Mouse (Mus musculus): ENCODE measurements around the gene Capn8. TPM values are rescaled to one million over a fixed set of nuclear protein-coding genes. Genes with fewer than 3 reads are reported as not detected.
A peak's percentile ranks its signal among the peaks of the same experiment; 100 is the strongest.

The Capn8 gene
- polyA plus RNA-seq, 1 experiment from 2014 or later: not detected

GRCm38 (mm10) chr1:182539023-182539940, 25.5 kb upstream of the Capn8 start:
- H3K4me2 ChIP-seq (ENCODE audit: low read depth, severe bottlenecking): peak overlapping the region; percentile 58
- H3K9ac ChIP-seq (ENCODE audit: low read length): peak overlapping the region; percentile 51; the same call in 1 of the 2 replicates
- DNase-seq (ENCODE audit: low spot score): peak; percentile 76
- no peaks in the 10 kb centered on the region for H3K36me3 ChIP-seq (ENCODE audit: control insufficient read depth, insufficient read depth, low read length)
- H3K27me3 ChIP-seq (ENCODE audit: control insufficient read depth, insufficient read depth, low read length): no peaks in the 10 kb centered on the region
- H3K27ac ChIP-seq (replicated peaks; ENCODE audit: low read depth, low read length): no peak overlapping the region
- H3K4me1 ChIP-seq (ENCODE audit: control insufficient read depth, insufficient read depth, low read length): no peaks in the 10 kb centered on the region
- peak; percentile 78 for ATAC-seq (ENCODE audit: insufficient number of reproducible peaks, low FRiP score, low TSS enrichment, low read depth)
- 24% methylated on average over 9 of the region's 9 CpGs for WGBS
- H3K9me3 ChIP-seq (ENCODE audit: control insufficient read depth, low read length): no peaks in the 10 kb centered on the region
- peak overlapping the region; percentile 22 for H3K4me3 ChIP-seq (ENCODE audit: low read depth, low read length)

- DNase-seq (ENCODE audit: low spot score) (no peak), ATAC-seq (ENCODE audit: insufficient number of reproducible peaks, low FRiP score, low TSS enrichment, low read depth) (no peak)
- whole genome bisulfite sequencing: 55% methylated on average over 5 of the region's 5 CpGs
- Histone ChIP-seq H3K27ac (replicated peaks; ENCODE audit: low read depth, low read length) (no peak overlapping the region), H3K36me3 (ENCODE audit: control insufficient read depth, insufficient read depth, low read length) (no peaks in the 10 kb centered on the region), H3K4me3 (ENCODE audit: low read depth, low read length) (no peak overlapping the region), H3K9me3 (ENCODE audit: control insufficient read depth, low read length) (no peaks in the 10 kb centered on the region), H3K4me1 (ENCODE audit: control insufficient read depth, insufficient read depth, low read length) (no peaks in the 10 kb centered on the region), H3K4me2 (ENCODE audit: low read depth, severe bottlenecking) (no peak overlapping the region), H3K27me3 (ENCODE audit: control insufficient read depth, insufficient read depth, low read length) (no peaks in the 10 kb centered on the region), H3K9ac (ENCODE audit: low read length) (no peak overlapping the region)
These were observed 22.7 kb upstream of the Capn8 start for GRCm38 (mm10) chr1:182542110-182542509.

DNA sequence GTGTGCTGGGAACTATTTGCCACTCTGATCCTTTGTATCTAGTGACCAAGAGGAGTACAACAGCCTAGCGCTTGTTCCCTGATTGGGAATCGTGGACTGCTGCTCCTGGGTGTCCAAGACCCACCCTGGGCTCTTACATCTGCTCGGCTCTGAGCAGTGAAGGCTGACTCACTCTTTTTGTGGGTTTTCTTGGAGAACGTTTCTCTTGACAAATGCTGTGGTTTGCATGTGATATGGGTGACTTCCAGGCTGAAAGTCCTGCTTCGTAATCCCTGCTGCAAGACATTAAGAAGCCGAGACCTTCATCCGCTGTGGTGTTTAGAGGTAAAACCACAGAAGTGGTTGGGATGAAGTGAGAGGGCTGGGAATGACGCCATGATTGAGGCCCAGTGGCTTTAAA, 21.7 kb upstream of the Capn8 start:
- H3K9me3 ChIP-seq (ENCODE audit: control insufficient read depth, low read length): no peaks in the 10 kb centered on the region

DNA sequence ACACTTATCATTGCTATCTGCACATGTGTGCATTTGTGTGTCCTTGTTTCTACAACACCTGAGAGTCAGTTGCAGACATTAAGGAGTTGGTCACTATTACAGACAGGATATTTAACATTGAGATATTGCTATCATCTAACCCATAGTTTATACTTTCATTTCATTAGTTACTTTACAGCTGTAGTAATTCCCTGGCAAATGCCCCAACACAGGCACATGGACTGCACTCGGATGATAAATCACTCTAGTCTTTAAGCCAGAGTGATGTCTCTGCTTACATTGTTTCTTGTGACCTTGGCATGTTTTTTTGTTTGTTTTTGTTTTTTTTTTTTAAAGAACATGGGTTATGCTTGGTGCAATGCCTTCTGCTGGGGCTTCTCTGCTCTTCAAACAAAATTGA, 20.9 kb upstream of the Capn8 start:
- Histone ChIP-seq H3K36me3 (ENCODE audit: control insufficient read depth, insufficient read depth, low read length) (no peaks in the 10 kb centered on the region), H3K27ac (replicated peaks; ENCODE audit: low read depth, low read length) (no peak overlapping the region), H3K9ac (ENCODE audit: low read length) (no peak overlapping the region), H3K4me3 (ENCODE audit: low read depth, low read length) (no peak overlapping the region), H3K4me2 (ENCODE audit: low read depth, severe bottlenecking) (no peak overlapping the region), H3K9me3 (ENCODE audit: control insufficient read depth, low read length) (no peaks in the 10 kb centered on the region), H3K27me3 (ENCODE audit: control insufficient read depth, insufficient read depth, low read length) (no peaks in the 10 kb centered on the region), H3K4me1 (ENCODE audit: control insufficient read depth, insufficient read depth, low read length) (no peaks in the 10 kb centered on the region)
- no peak for DNase-seq (ENCODE audit: low spot score)
- ATAC-seq (ENCODE audit: insufficient number of reproducible peaks, low FRiP score, low TSS enrichment, low read depth): no peak
- WGBS: 85% methylated on average over 1 of the region's 1 CpGs

More for the DNA sequence above, 21.7 kb upstream of the Capn8 start:
- H3K27me3 ChIP-seq (ENCODE audit: control insufficient read depth, insufficient read depth, low read length): no peaks in the 10 kb centered on the region
- no peak overlapping the region for H3K9ac ChIP-seq (ENCODE audit: low read length)
- 84% methylated on average over 8 of the region's 8 CpGs for WGBS
- no peak overlapping the region for H3K4me3 ChIP-seq (ENCODE audit: low read depth, low read length)
- no peak overlapping the region for H3K27ac ChIP-seq (replicated peaks; ENCODE audit: low read depth, low read length)
- H3K36me3 ChIP-seq (ENCODE audit: control insufficient read depth, insufficient read depth, low read length): no peaks in the 10 kb centered on the region
- no peaks in the 10 kb centered on the region for H3K4me1 ChIP-seq (ENCODE audit: control insufficient read depth, insufficient read depth, low read length)
- no peak for DNase-seq (ENCODE audit: low spot score)
- no peak overlapping the region for H3K4me2 ChIP-seq (ENCODE audit: low read depth, severe bottlenecking)
- no peak for ATAC-seq (ENCODE audit: insufficient number of reproducible peaks, low FRiP score, low TSS enrichment, low read depth)

DNA sequence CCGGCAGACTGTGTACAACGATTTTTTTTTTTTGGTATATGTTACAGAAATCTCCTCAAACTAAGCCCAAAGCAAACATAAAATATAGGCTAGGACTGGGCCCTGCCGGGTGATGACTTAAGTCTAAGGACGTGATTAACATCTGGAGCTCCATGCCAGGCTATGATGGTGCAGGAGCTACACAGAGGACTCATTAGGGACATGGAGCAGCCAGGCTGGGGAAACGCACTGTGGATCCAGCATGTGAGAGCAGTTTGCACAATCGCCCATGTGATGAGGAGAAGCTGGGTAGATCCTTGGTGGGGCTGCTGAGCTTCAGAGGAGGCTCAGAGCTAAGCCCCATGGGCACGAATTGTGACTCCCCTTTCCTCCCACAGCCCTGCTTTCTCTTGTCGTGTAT, 14.0 kb upstream of the Capn8 start:
- Histone ChIP-seq H3K27ac (replicated peaks; ENCODE audit: low read depth, low read length) (no peak overlapping the region), H3K9ac (ENCODE audit: low read length) (no peak overlapping the region), H3K4me2 (ENCODE audit: low read depth, severe bottlenecking) (no peak overlapping the region), H3K9me3 (ENCODE audit: control insufficient read depth, low read length) (no peaks in the 10 kb centered on the region), H3K27me3 (ENCODE audit: control insufficient read depth, insufficient read depth, low read length) (no peaks in the 10 kb centered on the region), H3K4me3 (ENCODE audit: low read depth, low read length) (no peak overlapping the region), H3K36me3 (ENCODE audit: control insufficient read depth, insufficient read depth, low read length) (no peaks in the 10 kb centered on the region), H3K4me1 (ENCODE audit: control insufficient read depth, insufficient read depth, low read length) (no peaks in the 10 kb centered on the region)
- ATAC-seq (ENCODE audit: insufficient number of reproducible peaks, low FRiP score, low TSS enrichment, low read depth) (no peak), DNase-seq (ENCODE audit: low spot score) (no peak)
- WGBS: 75% methylated on average over 8 of the region's 8 CpGs

GRCm38 (mm10) chr1:182553649-182554375, 11.0 kb upstream of the Capn8 start:
- WGBS: 58% methylated on average over 12 of the region's 12 CpGs

GRCm38 (mm10) chr1:182558271-182558670, 6.5 kb upstream of the Capn8 start:
- no peak for DNase-seq (ENCODE audit: low spot score)

More at GRCm38 (mm10) chr1:182553649-182554375, 11.0 kb upstream of the Capn8 start:
- Histone ChIP-seq H3K27me3 (ENCODE audit: control insufficient read depth, insufficient read depth, low read length) (no peaks in the 10 kb centered on the region), H3K4me3 (ENCODE audit: low read depth, low read length) (no peak overlapping the region), H3K4me2 (ENCODE audit: low read depth, severe bottlenecking) (no peak overlapping the region), H3K27ac (replicated peaks; ENCODE audit: low read depth, low read length) (no peak overlapping the region), H3K9me3 (ENCODE audit: control insufficient read depth, low read length) (no peaks in the 10 kb centered on the region), H3K4me1 (ENCODE audit: control insufficient read depth, insufficient read depth, low read length) (no peaks in the 10 kb centered on the region), H3K36me3 (ENCODE audit: control insufficient read depth, insufficient read depth, low read length) (no peaks in the 10 kb centered on the region), H3K9ac (ENCODE audit: low read length) (no peak overlapping the region)
- ATAC-seq (ENCODE audit: insufficient number of reproducible peaks, low FRiP score, low TSS enrichment, low read depth): no peak
- peak; percentile 72 for DNase-seq (ENCODE audit: low spot score)

DNA sequence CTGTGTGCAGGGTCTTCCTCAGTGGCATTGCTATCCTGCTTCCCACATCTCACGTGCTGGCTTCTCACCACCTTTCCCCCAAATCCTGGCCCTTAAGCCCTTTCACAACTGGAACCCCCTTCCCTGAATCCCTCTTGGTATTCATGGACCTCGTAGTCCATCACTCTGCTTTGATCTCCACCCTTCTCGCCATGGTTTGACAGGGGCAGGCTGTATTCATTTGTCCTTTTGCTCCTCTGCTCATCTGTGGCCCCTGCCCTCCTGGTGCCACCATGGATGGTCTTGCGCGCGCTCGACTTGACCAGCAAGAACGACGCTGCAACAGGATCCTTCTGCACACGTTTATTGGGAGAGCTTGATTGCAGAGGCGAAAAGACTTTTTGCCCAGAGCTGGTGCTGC, 5.3 kb upstream of the Capn8 start:
- ATAC-seq (ENCODE audit: insufficient number of reproducible peaks, low FRiP score, low TSS enrichment, low read depth) (no peak), DNase-seq (ENCODE audit: low spot score) (no peak)
- H3K4me3 ChIP-seq (ENCODE audit: low read depth, low read length): no peak overlapping the region
- no peak overlapping the region for H3K9ac ChIP-seq (ENCODE audit: low read length)
- no peaks in the 10 kb centered on the region for H3K9me3 ChIP-seq (ENCODE audit: control insufficient read depth, low read length)
- 86% methylated on average over 10 of the region's 11 CpGs for WGBS
- 0 out of 2 replicates have a peak, but pooled peaks cover 4% of the 10 kb centered on the region for H3K4me1 ChIP-seq (ENCODE audit: control insufficient read depth, insufficient read depth, low read length)
- no peaks in the 10 kb centered on the region for H3K36me3 ChIP-seq (ENCODE audit: control insufficient read depth, insufficient read depth, low read length)
- no peak overlapping the region for H3K4me2 ChIP-seq (ENCODE audit: low read depth, severe bottlenecking)
- H3K27me3 ChIP-seq (ENCODE audit: control insufficient read depth, insufficient read depth, low read length): no peaks in the 10 kb centered on the region
- no peak overlapping the region for H3K27ac ChIP-seq (replicated peaks; ENCODE audit: low read depth, low read length)

More at GRCm38 (mm10) chr1:182558271-182558670, 6.5 kb upstream of the Capn8 start:
- Histone ChIP-seq H3K9ac (ENCODE audit: low read length) (no peak overlapping the region), H3K9me3 (ENCODE audit: control insufficient read depth, low read length) (no peaks in the 10 kb centered on the region), H3K36me3 (ENCODE audit: control insufficient read depth, insufficient read depth, low read length) (no peaks in the 10 kb centered on the region), H3K4me3 (ENCODE audit: low read depth, low read length) (no peak overlapping the region), H3K27ac (replicated peaks; ENCODE audit: low read depth, low read length) (no peak overlapping the region), H3K27me3 (ENCODE audit: control insufficient read depth, insufficient read depth, low read length) (no peaks in the 10 kb centered on the region), H3K4me2 (ENCODE audit: low read depth, severe bottlenecking) (no peak overlapping the region), H3K4me1 (ENCODE audit: control insufficient read depth, insufficient read depth, low read length) (0 out of 2 replicates have a peak, but pooled peaks cover 4% of the 10 kb centered on the region)
- ATAC-seq (ENCODE audit: insufficient number of reproducible peaks, low FRiP score, low TSS enrichment, low read depth): no peak
- WGBS: 89% methylated on average over 4 of the region's 4 CpGs
